Mouse (Mus musculus) frontal cortex, postnatal 10 days (tissue): Measurements from ENCODE around the gene Olfr474.
"Not testable (repeated sequence)": the region's sequence is repeated elsewhere in the genome, so short reads cannot be mapped to it uniquely, and the experiment has no call there.

Experiments
- DNase-seq, 2 experiments: peaks; one replicate each; pipeline ENCODE4 v3.0.0; 2022; ENCODE audit warnings: low spot score in 2 of 2, mixed read lengths in 1 of 2

Olfr474 gene

DNA sequence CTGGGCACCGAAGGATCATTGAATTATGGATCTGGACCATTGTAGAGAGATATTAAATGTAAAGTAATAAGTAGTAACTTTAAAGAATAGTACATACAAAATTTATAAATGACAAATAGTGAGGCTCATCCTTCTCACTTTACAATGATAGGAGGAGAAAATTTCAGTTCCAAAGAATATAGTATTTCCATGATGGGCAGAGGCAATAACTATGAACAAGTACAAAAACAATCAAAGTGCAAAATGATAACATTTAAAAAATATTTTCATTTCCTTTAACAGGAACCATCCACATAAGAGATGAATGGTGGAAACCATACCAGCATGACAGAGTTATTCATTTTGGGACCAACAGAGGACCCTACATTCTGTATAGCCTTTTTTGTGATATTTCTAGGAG is at the start of gene Olfr474:
Gene Olfr474 (plus strand): TSS at position 301 of the 400 bp plus-strand sequence.
- DNase-seq: no peak

DNA sequence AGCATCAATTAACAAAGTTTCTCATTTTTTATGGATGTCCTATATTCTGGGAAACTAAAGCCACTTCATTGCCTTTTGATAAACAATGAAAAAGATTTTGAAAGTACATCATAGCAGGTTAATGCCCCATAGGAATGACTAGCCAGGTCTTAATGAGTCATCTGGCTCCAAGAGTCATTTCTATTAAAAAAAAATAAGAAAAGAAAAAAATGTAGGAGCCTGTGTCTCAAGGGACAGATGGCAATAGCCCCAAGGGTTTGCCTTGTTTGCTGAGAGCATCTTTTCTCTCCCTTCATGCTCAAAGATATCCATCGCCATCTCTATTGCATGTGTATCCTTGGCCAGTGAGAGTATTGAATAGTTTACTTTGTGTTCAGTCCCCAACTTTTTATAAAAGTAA is 24.3 kb upstream of the Olfr474 start, which contains the start of gene Olfr473:
Gene Olfr473 (plus strand): TSS at position 301 of the 400 bp plus-strand sequence.
- no peak for DNase-seq

DNA sequence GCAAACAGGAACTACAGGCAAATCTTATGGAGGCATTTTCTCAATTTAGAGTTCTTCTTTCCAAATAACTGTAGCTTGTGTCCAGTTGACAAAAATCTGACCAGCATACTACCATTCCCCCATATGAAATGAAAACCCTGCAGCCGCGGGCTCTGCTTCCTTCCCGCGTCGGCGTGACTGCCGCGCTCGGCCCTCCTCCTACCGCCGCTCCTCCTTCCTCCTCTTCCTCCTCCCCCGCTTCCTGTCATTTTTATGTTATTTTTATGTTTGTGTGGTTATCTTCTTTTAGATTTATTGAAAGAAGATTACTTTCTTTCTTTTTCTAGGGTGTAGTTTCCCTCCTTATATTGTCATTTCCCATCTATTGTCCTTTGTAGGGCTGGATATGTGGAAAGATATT is 1.9 kb upstream of the Olfr474 start:
- DNase-seq: not testable (repeated sequence)

GRCm38 (mm10) chr7:107964503-107964902 is 10.1 kb downstream of the Olfr474 start, which contains the start of gene Olfr476:
Olfr476 (plus strand) TSS chr7:107964803.
- DNase-seq: no peak

DNA sequence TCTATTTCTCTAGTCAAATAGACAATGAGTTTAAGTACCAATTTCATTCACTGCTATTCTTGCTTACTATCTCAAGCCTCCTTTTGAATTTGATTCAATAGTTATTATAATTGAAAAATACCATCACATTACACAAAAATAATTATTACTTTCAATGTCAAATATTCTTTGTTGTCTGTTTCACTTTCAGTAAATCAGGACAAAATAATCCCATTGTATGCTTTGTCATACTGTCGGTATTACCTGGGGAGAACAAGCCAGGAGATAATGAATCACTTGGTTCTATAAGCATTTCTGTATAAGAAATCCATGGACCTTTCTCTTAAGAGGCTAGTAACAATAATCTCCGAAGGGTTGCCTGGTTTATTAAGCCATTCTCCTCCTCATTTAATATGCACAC is 31.9 kb downstream of the Olfr474 start, which contains the start of gene Olfr477:
Gene Olfr477 (plus strand): TSS at position 301 of the 400 bp plus-strand sequence.
- no peak for DNase-seq
